Comparison of ENCODE assay signal across 8 mouse cellular contexts in genomic region chr6:51467649-51468048, GRCm38 (mm10). TPM values are rescaled to one million over a fixed set of nuclear protein-coding genes. Genes with fewer than 3 reads are reported as not detected.
DNase-seq lines count a peak whose midpoint lies in the region; ATAC-seq lines count a peak whose summit lies in the region.

No protein-coding gene starts in this region.

- no peak for DNase-seq in heart, adult 8-10 months (ENCODE audit: low spot score)
- DNase-seq in MN1 (ENCODE audit: low spot score) = peak; percentile 65
- DNase-seq in adrenal gland, adult 8-10 months = no peak
- DNase-seq in left cerebral cortex, adult 8-10 months (ENCODE audit: low spot score in 2 of 2) = no peak
- no peak for DNase-seq in right cerebral cortex, postnatal 10 days (ENCODE audit: low spot score in 2 of 2)

- peak overlapping the region; percentile 100 for H3K9ac ChIP-seq in heart, embryonic 14.5 days (ENCODE audit: low read length)
- peak overlapping the region; percentile 33; the same call in 1 of the 2 replicates for H3K9ac ChIP-seq in hindbrain, embryonic 15.5 days
- no peak overlapping the region; the same call in 1 of the 2 replicates for H3K9ac ChIP-seq in midbrain, embryonic 15.5 days

- no peak for ATAC-seq in heart, embryonic 14.5 days (ENCODE audit: insufficient number of reproducible peaks, insufficient read depth, low FRiP score, low read depth)
- no peak for ATAC-seq in hindbrain, embryonic 15.5 days (ENCODE audit: low FRiP score, low read depth)
- no peak for ATAC-seq in midbrain, embryonic 15.5 days (replicated peaks)

- H3K27ac ChIP-seq in heart, embryonic 14.5 days (replicated peaks in 1 of 2; ENCODE audit: control insufficient read depth in 1 of 2, insufficient read depth in 1 of 2, low read depth in 2 of 2, low read length in 2 of 2) = no peak overlapping the region
- H3K27ac ChIP-seq in hindbrain, embryonic 15.5 days (replicated peaks) = no peak overlapping the region
- no peak overlapping the region for H3K27ac ChIP-seq in midbrain, embryonic 15.5 days

- peak overlapping the region; percentile 80 for H3K4me2 ChIP-seq in heart, embryonic 14.5 days (ENCODE audit: low read length)
- H3K4me2 ChIP-seq in hindbrain, embryonic 15.5 days = peak overlapping the region; percentile 65
- peak overlapping the region; percentile 60 for H3K4me2 ChIP-seq in midbrain, embryonic 15.5 days

- H3K36me3 ChIP-seq in heart, embryonic 14.5 days (ENCODE audit: control insufficient read depth, insufficient read depth, low read length) = peaks cover 60% of the 10 kb centered on the region
- H3K36me3 ChIP-seq in hindbrain, embryonic 15.5 days = peaks cover 37% of the 10 kb centered on the region
- peaks cover 24% of the 10 kb centered on the region for H3K36me3 ChIP-seq in midbrain, embryonic 15.5 days (replicated peaks)

- no peaks in the 10 kb centered on the region for H3K27me3 ChIP-seq in heart, embryonic 14.5 days (ENCODE audit: control insufficient read depth, insufficient read depth, low read length)
- H3K27me3 ChIP-seq in hindbrain, embryonic 15.5 days = no peaks in the 10 kb centered on the region
- H3K27me3 ChIP-seq in midbrain, embryonic 15.5 days (replicated peaks) = no peaks in the 10 kb centered on the region

- no peaks in the 10 kb centered on the region for H3K9me3 ChIP-seq in heart, embryonic 14.5 days (ENCODE audit: control insufficient read depth, low read length)
- no peaks in the 10 kb centered on the region for H3K9me3 ChIP-seq in hindbrain, embryonic 15.5 days
- no peaks in the 10 kb centered on the region for H3K9me3 ChIP-seq in midbrain, embryonic 15.5 days

- H3K4me1 ChIP-seq in heart, embryonic 14.5 days (ENCODE audit: control insufficient read depth in 2 of 2, insufficient read depth in 2 of 2, low read length in 2 of 2) = peaks cover 1 to 33% of the 10 kb centered on the region in 2 experiments
- H3K4me1 ChIP-seq in hindbrain, embryonic 15.5 days (replicated peaks) = peaks cover 44% of the 10 kb centered on the region
- H3K4me1 ChIP-seq in midbrain, embryonic 15.5 days = peaks cover 43% of the 10 kb centered on the region

- peak overlapping the region in 1 of 2 experiments; percentile 92; a peak in 3 of 4 replicates for H3K4me3 ChIP-seq in heart, embryonic 14.5 days (ENCODE audit: control insufficient read depth in 1 of 2, insufficient read depth in 1 of 2, low read depth in 1 of 2, low read length in 2 of 2)
- H3K4me3 ChIP-seq in hindbrain, embryonic 15.5 days = peak overlapping the region; percentile 79
- H3K4me3 ChIP-seq in midbrain, embryonic 15.5 days = peak overlapping the region; percentile 98

- WGBS in heart, embryonic 14.5 days = 1% methylated on average over 2 of the region's 2 CpGs
- WGBS in hindbrain, embryonic 15.5 days = 0% methylated on average over 2 of the region's 2 CpGs
- 0% methylated on average over 2 of the region's 2 CpGs for WGBS in midbrain, embryonic 15.5 days

RNA-seq across cellular contexts. Expression of gene Hnrnpa2b1, which starts 2.0 kb away (rescaled TPM):
- 638 and 739 TPM in 2 replicates for polyA plus RNA-seq in heart, embryonic 14.5 days (2014; fragmentation: Nextera tagmentation; extraction: Ambion mirVana)
- total RNA-seq in heart, adult 8-10 months (2022) = 100 to 1,000 TPM; 367 to 444 (median 409) TPM
- polyA plus RNA-seq in hindbrain, embryonic 15.5 days (2015; fragmentation: Nextera tagmentation; extraction: Ambion mirVana) = 1,277 and 1,313 TPM in 2 replicates
- polyA plus RNA-seq in midbrain, embryonic 15.5 days (2015; fragmentation: Nextera tagmentation; extraction: Ambion mirVana) = 1,331 and 1,465 TPM in 2 replicates
- 100 to 1,000 TPM; 423 to 743 (median 588) TPM for total RNA-seq in adrenal gland, adult 8-10 months (2022)
- 100 to 1,000 TPM; 357 to 475 (median 406) TPM for total RNA-seq in left cerebral cortex, adult 8-10 months (2022)

RNA-seq across cellular contexts. Expression of gene Cbx3, which starts 2.5 kb away (rescaled TPM):
- 333 and 340 TPM in 2 replicates for polyA plus RNA-seq in heart, embryonic 14.5 days (2014; fragmentation: Nextera tagmentation; extraction: Ambion mirVana)
- total RNA-seq in heart, adult 8-10 months (2022) = 10 to 100 TPM; 54.1 to 62.0 (median 59.1) TPM
- polyA plus RNA-seq in hindbrain, embryonic 15.5 days (2015; fragmentation: Nextera tagmentation; extraction: Ambion mirVana) = 335 and 378 TPM in 2 replicates
- polyA plus RNA-seq in midbrain, embryonic 15.5 days (2015; fragmentation: Nextera tagmentation; extraction: Ambion mirVana) = 365 and 388 TPM in 2 replicates
- 10 to 100 TPM; 82.2 to 95.1 (median 92.7) TPM for total RNA-seq in adrenal gland, adult 8-10 months (2022)
- 100 to 1,000 TPM; 125 to 141 (median 133) TPM for total RNA-seq in left cerebral cortex, adult 8-10 months (2022)

RNA-seq across cellular contexts. Expression of gene Nfe2l3, which starts 35.2 kb away (rescaled TPM):
- polyA plus RNA-seq in heart, embryonic 14.5 days (2014; fragmentation: Nextera tagmentation; extraction: Ambion mirVana) = 4.1 and 4.3 TPM in 2 replicates
- under 1 TPM in 2 of 4 experiments, not detected in 2; 0.28 to 0.35 TPM for total RNA-seq in heart, adult 8-10 months (2022)
- 7.4 and 7.5 TPM in 2 replicates for polyA plus RNA-seq in hindbrain, embryonic 15.5 days (2015; fragmentation: Nextera tagmentation; extraction: Ambion mirVana)
- polyA plus RNA-seq in midbrain, embryonic 15.5 days (2015; fragmentation: Nextera tagmentation; extraction: Ambion mirVana) = 8.2 and 8.6 TPM in 2 replicates
- total RNA-seq in adrenal gland, adult 8-10 months (2022) = not detected
- total RNA-seq in left cerebral cortex, adult 8-10 months (2022) = 1 to 10 TPM; 2.8 to 5.7 (median 4.5) TPM

RNA-seq across cellular contexts. Expression of gene Snx10, which starts 56.1 kb away (rescaled TPM):
- polyA plus RNA-seq in heart, embryonic 14.5 days (2014; fragmentation: Nextera tagmentation; extraction: Ambion mirVana) = 18.1 and 19.7 TPM in 2 replicates
- total RNA-seq in heart, adult 8-10 months (2022) = 10 to 100 TPM; 11.5 to 17.2 (median 14.1) TPM
- 61.6 and 62.0 TPM in 2 replicates for polyA plus RNA-seq in hindbrain, embryonic 15.5 days (2015; fragmentation: Nextera tagmentation; extraction: Ambion mirVana)
- polyA plus RNA-seq in midbrain, embryonic 15.5 days (2015; fragmentation: Nextera tagmentation; extraction: Ambion mirVana) = 50.4 and 52.8 TPM in 2 replicates
- 10 to 100 TPM; 16.9 to 27.5 (median 24.6) TPM for total RNA-seq in adrenal gland, adult 8-10 months (2022)
- 100 to 1,000 TPM in 3 of 4 experiments, 10 to 100 TPM in 1; 98.8 to 113 (median 110) TPM for total RNA-seq in left cerebral cortex, adult 8-10 months (2022)
